Mouse (Mus musculus) CH12.LX (cell line): ENCODE measurements around the gene Hoxc4. TPM values are rescaled to one million over a fixed set of nuclear protein-coding genes. Genes with fewer than 3 reads are reported as not detected.

Experiments used
- DNase-seq: peaks from one replicate; pipeline ENCODE4 v3.0.0-alpha.2; 2013; ENCODE audit errors: extremely low read depth
- H3K27ac ChIP-seq: 2 replicates; pipeline ENCODE4 v1.5.1; 2012; ENCODE audit warnings: low read depth, mild to moderate bottlenecking, control low read depth, moderate library complexity; ENCODE audit not compliant: insufficient read depth
- H3K27me3 ChIP-seq: replicated peaks from 2 replicates; pipeline ENCODE3; 2012; ENCODE audit warnings: inconsistent platforms
- H3K36me3 ChIP-seq, 2 experiments: replicated peaks in 1 of 2; 2 replicates each; pipeline versions ENCODE3 to v1.6.1; 2012; ENCODE audit warnings: inconsistent platforms in 1 of 2, low read length in 1 of 2, mild to moderate bottlenecking in 1 of 2, mixed read lengths in 1 of 2, moderate library complexity in 1 of 2; ENCODE audit not compliant: control insufficient read depth in 1 of 2, insufficient read depth in 1 of 2
- H3K4me1 ChIP-seq, 2 experiments: 2 replicates each; pipeline ENCODE4 v1.6.1; 2012; ENCODE audit warnings: inconsistent platforms in 1 of 2, moderate library complexity in 1 of 2; ENCODE audit not compliant: insufficient read depth in 2 of 2, control insufficient read depth in 1 of 2
- H3K4me2 ChIP-seq: 2 replicates; pipeline ENCODE4 v1.6.1; 2012; ENCODE audit warnings: low read depth, mild to moderate bottlenecking, control low read depth; ENCODE audit not compliant: poor library complexity, insufficient read depth, severe bottlenecking
- H3K4me3 ChIP-seq, 3 experiments: fragments of 150-350 bp in 1 of 3; sonication (generic) in 1 of 3; replicated peaks in 1 of 3; 2 replicates each; pipeline versions ENCODE3 to v1.5.1; 2011 to 2012; ENCODE audit warnings: low read depth in 2 of 3, low read length in 2 of 3, mild to moderate bottlenecking in 2 of 3, moderate library complexity in 2 of 3, control low read depth in 1 of 3, improper control_type of control experiment in 1 of 3, inconsistent platforms in 1 of 3, mixed read lengths in 1 of 3; ENCODE audit not compliant: poor library complexity in 1 of 3
- H3K79me2 ChIP-seq: replicated peaks from 2 replicates; pipeline ENCODE4 v1.6.1; 2012; ENCODE audit warnings: mild to moderate bottlenecking, moderate library complexity; ENCODE audit not compliant: control insufficient read depth, poor library complexity, insufficient read depth, severe bottlenecking; ENCODE audit errors: extremely low read depth
- H3K9ac ChIP-seq: 2 replicates; pipeline ENCODE4 v1.6.1; 2012; ENCODE audit warnings: low read depth, mild to moderate bottlenecking, control low read depth, moderate library complexity; ENCODE audit not compliant: insufficient read depth
- H3K9me3 ChIP-seq: replicated peaks from 2 replicates; pipeline ENCODE3; 2012; ENCODE audit warnings: low read length, inconsistent platforms, mixed read lengths
- BHLHE40 ChIP-seq: IDR thresholded peaks from 2 replicates; pipeline ENCODE4 v1.6.1; 2011; ENCODE audit warnings: mild to moderate bottlenecking, low read depth, low read length, improper control_type of control experiment
- CHD2 ChIP-seq: IDR thresholded peaks from 2 replicates; pipeline ENCODE4 v1.6.1; 2011; ENCODE audit warnings: low read length, improper control_type of control experiment
- EP300 ChIP-seq: IDR thresholded peaks from 2 replicates; pipeline ENCODE4 v1.6.1; 2011; ENCODE audit warnings: low read length, improper control_type of control experiment
- GABPA ChIP-seq: IDR thresholded peaks from 2 replicates; pipeline ENCODE4 v1.6.1; 2012; ENCODE audit warnings: low read depth, low read length, improper control_type of control experiment, inconsistent platforms; ENCODE audit not compliant: insufficient replicate concordance
- HCFC1 ChIP-seq: IDR thresholded peaks from 2 replicates; pipeline ENCODE4 v1.6.1; 2012; ENCODE audit warnings: low read depth, mild to moderate bottlenecking, inconsistent platforms, low read length, improper control_type of control experiment
- IRF4 ChIP-seq: IDR thresholded peaks from 2 replicates; pipeline ENCODE4 v1.6.1; 2014; ENCODE audit warnings: low read depth, mild to moderate bottlenecking, inconsistent platforms, low read length, improper control_type of control experiment
- MAZ ChIP-seq: IDR thresholded peaks from 2 replicates; pipeline ENCODE4 v1.6.1; 2012; ENCODE audit warnings: low read depth, mild to moderate bottlenecking, inconsistent platforms, low read length, improper control_type of control experiment, moderate library complexity
- POLR2A ChIP-seq: IDR thresholded peaks from 2 replicates; pipeline ENCODE4 v1.6.1; 2011; ENCODE audit warnings: low read depth, mild to moderate bottlenecking, improper control_type of control experiment, low read length
- RAD21 ChIP-seq: IDR thresholded peaks from 2 replicates; pipeline ENCODE4 v1.6.1; 2011; ENCODE audit warnings: low read depth, mild to moderate bottlenecking, low read length, improper control_type of control experiment, moderate library complexity
- SIN3A ChIP-seq: IDR thresholded peaks from 2 replicates; pipeline ENCODE4 v1.6.1; 2012; ENCODE audit warnings: low read length, improper control_type of control experiment, inconsistent platforms
- TCF12 ChIP-seq: IDR thresholded peaks from 2 replicates; pipeline ENCODE4 v1.6.1; 2014; ENCODE audit warnings: low read depth, mild to moderate bottlenecking, inconsistent platforms, low read length, improper control_type of control experiment
- UBTF ChIP-seq: IDR thresholded peaks from 2 replicates; pipeline ENCODE4 v1.6.1; 2012; ENCODE audit warnings: low read depth, mild to moderate bottlenecking, inconsistent platforms, low read length, improper control_type of control experiment, moderate library complexity
- ZNF384 ChIP-seq: IDR thresholded peaks from 2 replicates; pipeline ENCODE4 v1.6.1; 2012; ENCODE audit warnings: low read depth, low read length, improper control_type of control experiment, inconsistent platforms
- dilution Hi-C: fragments of 300-500 bp; cut with MboI; formaldehyde crosslinking; loops from 2 replicates; pipeline ENCODE4 v1.14.3; 2020; ENCODE audit warnings: low sequenced_read_pairs; ENCODE audit not compliant: extremely low pct_unique_long_range_greater_than_20kb, extremely low pct_ligation_motif_present
- in situ Hi-C: fragments of 300-500 bp; cut with MboI; formaldehyde crosslinking; loops from 3 replicates; pipeline ENCODE4 v1.14.3; 2019; ENCODE audit warnings: low sequenced_read_pairs, low pct_ligation_motif_present, low pct_unique_long_range_greater_than_20kb, mixed read lengths
- polyA plus RNA-seq: library from polyadenylated mRNA; unstranded; fragments of >175 nt; gene quantifications from 2 replicates; pipeline ENCODE4 v1.2.1, GENCODE M21; 2012; ENCODE audit warnings: low read depth; ENCODE audit not compliant: insufficient read length
- total RNA-seq, 2 experiments: library from RNA; depleted of rRNA; stranded (reverse); fragments of 300-350 nt in 1 of 2; fragments of >200 nt in 1 of 2; gene quantifications; 2 replicates each; pipeline ENCODE4 v1.2.3; 2012 to 2014

Gene Hoxc4
- total and polyA plus RNA-seq, 3 experiments: 5.7 to 31.7 (median 8.6) TPM

DNA sequence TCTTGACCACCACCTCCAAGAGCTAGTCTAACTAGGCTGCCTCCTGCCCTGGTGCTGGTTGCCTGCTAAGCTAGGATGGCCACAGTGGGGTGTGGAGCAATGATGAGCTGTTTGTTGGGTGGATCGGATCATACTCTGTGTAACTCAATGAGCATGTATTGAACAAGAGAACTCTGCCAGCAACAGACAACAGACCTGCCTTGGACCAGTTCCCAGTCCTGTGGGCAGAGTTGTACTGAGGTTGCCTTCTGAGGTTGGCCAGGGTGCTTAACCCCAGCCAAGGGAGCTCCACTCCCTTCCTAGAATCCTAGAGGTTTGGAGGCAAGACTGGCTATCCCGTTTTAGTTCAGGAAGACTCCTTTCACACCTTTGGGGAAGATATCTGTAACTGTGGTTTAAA, 37.7 kb downstream of the Hoxc4 start:
- H3K4me3 ChIP-seq: no peak overlapping the region
- peaks cover 10 to 47% of the 10 kb centered on the region in 2 experiments for H3K4me1 ChIP-seq
- no peaks in the 10 kb centered on the region for H3K27me3 ChIP-seq
- in situ Hi-C loops: no loop called here
- H3K9me3 ChIP-seq: no peaks in the 10 kb centered on the region
- H3K36me3 ChIP-seq: no peaks in the 10 kb centered on the region
- no peaks in the 10 kb centered on the region for H3K79me2 ChIP-seq
- H3K9ac ChIP-seq: no peak overlapping the region
- dilution Hi-C loops: no loop called here
- DNase-seq: no peak
- H3K27ac ChIP-seq: no peak overlapping the region
- H3K4me2 ChIP-seq: no peak overlapping the region
- TF ChIP-seq BHLHE40: no peak
- TF ChIP-seq, all 38 proteins: peak for 0

DNA sequence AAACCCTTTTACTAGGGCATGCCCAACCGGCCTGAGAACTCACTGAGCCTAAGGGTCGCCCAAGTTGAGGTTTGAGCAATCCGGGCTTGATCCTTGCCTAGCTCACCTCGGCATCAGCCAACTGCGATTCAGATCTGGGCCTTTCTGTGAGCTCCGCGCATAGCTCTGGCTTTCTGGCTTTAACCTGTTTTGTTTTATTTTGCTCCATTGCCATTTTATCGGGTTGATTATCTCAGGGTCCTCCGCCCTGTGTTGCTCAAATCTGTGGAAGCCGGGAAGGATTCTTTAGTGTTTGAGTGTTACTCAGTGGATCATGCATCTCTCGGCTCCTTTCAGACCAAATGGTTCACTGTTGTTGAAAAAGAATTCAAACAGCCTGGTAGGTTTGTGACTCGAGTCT, 40.0 kb downstream of the Hoxc4 start:
- Histone ChIP-seq H3K27me3 (peaks cover 1% of the 10 kb centered on the region), H3K27ac (no peak overlapping the region), H3K4me3 (no peak overlapping the region), H3K4me2 (no peak overlapping the region), H3K36me3 (no peaks in the 10 kb centered on the region), H3K4me1 (peaks cover 0 to 25% of the 10 kb centered on the region in 2 experiments; a peak in 2 of 4 replicates), H3K9ac (no peak overlapping the region), H3K79me2 (no peaks in the 10 kb centered on the region), H3K9me3 (no peaks in the 10 kb centered on the region)
- dilution Hi-C loops (no loop called here), in situ Hi-C loops (no loop called here)
- DNase-seq: no peak
- TF ChIP-seq UBTF: no peak
- no peak for TF ChIP-seq ZNF384
- no peak for TF ChIP-seq HCFC1
- TF ChIP-seq CHD2: no peak
- TF ChIP-seq RAD21: no peak
- TF ChIP-seq MAZ: no peak

DNA sequence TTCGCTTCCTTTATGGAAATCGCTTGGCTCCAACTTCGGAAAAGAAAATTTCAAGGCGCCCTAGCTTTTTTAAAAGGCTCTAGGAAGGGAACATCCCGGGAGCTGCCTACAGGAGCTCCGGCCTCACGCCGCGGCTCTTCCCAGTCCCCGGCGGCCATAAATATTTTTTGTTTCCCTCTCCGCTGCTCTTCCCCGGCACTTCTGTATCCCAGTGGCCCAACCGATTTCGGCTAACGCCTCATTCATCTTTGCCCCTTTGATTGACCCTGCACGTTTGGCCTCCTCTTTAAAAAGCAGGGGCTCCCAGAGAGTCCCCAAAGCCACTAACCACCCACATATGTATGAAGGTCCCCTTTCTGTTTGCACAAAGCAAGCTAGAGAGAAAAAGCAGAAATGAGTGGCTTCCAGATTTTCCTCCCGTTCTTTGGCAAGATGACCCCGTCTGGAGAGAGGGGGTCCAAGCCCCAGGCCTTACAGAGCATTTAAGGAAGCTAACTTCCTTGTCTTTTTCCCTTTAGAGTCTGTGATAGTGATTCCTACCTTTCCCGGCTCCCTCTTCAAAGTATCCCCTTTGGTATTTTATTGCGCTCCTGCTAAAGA, 40.8 kb downstream of the Hoxc4 start:
- H3K4me2 ChIP-seq: no peak overlapping the region

More for the DNA sequence above, 40.8 kb downstream of the Hoxc4 start:
- Histone ChIP-seq H3K9ac (no peak overlapping the region), H3K9me3 (no peaks in the 10 kb centered on the region), H3K79me2 (no peaks in the 10 kb centered on the region), H3K27me3 (peaks cover 1% of the 10 kb centered on the region), H3K36me3 (no peaks in the 10 kb centered on the region), H3K4me3 (no peak overlapping the region), H3K4me1 (peaks cover 0 to 17% of the 10 kb centered on the region in 2 experiments; a peak in 2 of 4 replicates), H3K27ac (no peak overlapping the region)
- TF ChIP-seq SIN3A (no peak), GABPA (no peak), IRF4 (no peak), TCF12 (no peak), EP300 (no peak), POLR2A (no peak)
- in situ Hi-C loops: no loop called here
- no peak for DNase-seq
- dilution Hi-C loops: no loop called here
